Mouse (Mus musculus) cerebellum, postnatal 10 days (tissue): ENCODE measurements around the gene Macrod1.

Experiments
- DNase-seq, 2 experiments: peaks; one replicate each; pipeline ENCODE4 v3.0.0; 2021; ENCODE audit warnings: mixed read lengths in 2 of 2

Macrod1 gene

GRCm38 (mm10) chr19:7172051-7172866 is 115.6 kb downstream of the Macrod1 start:
- peak; percentile 79 to 80 for DNase-seq

- peak; percentile 63 to 65 for DNase-seq
These were observed 119.6 kb downstream of the Macrod1 start for GRCm38 (mm10) chr19:7176041-7176696.

GRCm38 (mm10) chr19:7177804-7178511 is 121.3 kb downstream of the Macrod1 start:
- DNase-seq = no peak

- peak; percentile 78 to 88 for DNase-seq
These were observed 122.3 kb downstream of the Macrod1 start for GRCm38 (mm10) chr19:7178841-7179452.

GRCm38 (mm10) chr19:7180756-7181405 is 124.3 kb downstream of the Macrod1 start:
- peak; percentile 71 to 84 for DNase-seq

- DNase-seq = no peak
These were observed 124.9 kb downstream of the Macrod1 start for GRCm38 (mm10) chr19:7181496-7181895.

GRCm38 (mm10) chr19:7182273-7182949 is 125.8 kb downstream of the Macrod1 start:
- DNase-seq = peak; percentile 98

GRCm38 (mm10) chr19:7183419-7183818 is 126.8 kb downstream of the Macrod1 start:
- DNase-seq = peak in 1 of 2 experiments; percentile 6

- DNase-seq = no peak
These were observed 128.4 kb downstream of the Macrod1 start for GRCm38 (mm10) chr19:7185059-7185458.

GRCm38 (mm10) chr19:7185715-7186291 is 129.2 kb downstream of the Macrod1 start:
- DNase-seq = no peak

GRCm38 (mm10) chr19:7187157-7187556 is 130.5 kb downstream of the Macrod1 start:
- DNase-seq = no peak

- DNase-seq = no peak
These were observed 132.4 kb downstream of the Macrod1 start for GRCm38 (mm10) chr19:7189026-7189425.

GRCm38 (mm10) chr19:7190986-7191385 is 134.4 kb downstream of the Macrod1 start:
- no peak for DNase-seq

GRCm38 (mm10) chr19:7191639-7192038 is 135.0 kb downstream of the Macrod1 start:
- DNase-seq = no peak

GRCm38 (mm10) chr19:7192561-7192967 is 136.0 kb downstream of the Macrod1 start:
- DNase-seq = no peak

GRCm38 (mm10) chr19:7195900-7196728 is 139.5 kb downstream of the Macrod1 start:
- DNase-seq = peak; percentile 87

GRCm38 (mm10) chr19:7196741-7197270 is 140.2 kb downstream of the Macrod1 start:
- DNase-seq = no peak

- no peak for DNase-seq
These were observed 140.8 kb downstream of the Macrod1 start for GRCm38 (mm10) chr19:7197445-7197844.

GRCm38 (mm10) chr19:7199089-7199488 is 142.5 kb downstream of the Macrod1 start:
- DNase-seq = no peak

GRCm38 (mm10) chr19:7200427-7200826 is 143.8 kb downstream of the Macrod1 start:
- no peak for DNase-seq
